Comparison of ENCODE assay signal across 9 mouse cellular contexts in the genomic region with DNA sequence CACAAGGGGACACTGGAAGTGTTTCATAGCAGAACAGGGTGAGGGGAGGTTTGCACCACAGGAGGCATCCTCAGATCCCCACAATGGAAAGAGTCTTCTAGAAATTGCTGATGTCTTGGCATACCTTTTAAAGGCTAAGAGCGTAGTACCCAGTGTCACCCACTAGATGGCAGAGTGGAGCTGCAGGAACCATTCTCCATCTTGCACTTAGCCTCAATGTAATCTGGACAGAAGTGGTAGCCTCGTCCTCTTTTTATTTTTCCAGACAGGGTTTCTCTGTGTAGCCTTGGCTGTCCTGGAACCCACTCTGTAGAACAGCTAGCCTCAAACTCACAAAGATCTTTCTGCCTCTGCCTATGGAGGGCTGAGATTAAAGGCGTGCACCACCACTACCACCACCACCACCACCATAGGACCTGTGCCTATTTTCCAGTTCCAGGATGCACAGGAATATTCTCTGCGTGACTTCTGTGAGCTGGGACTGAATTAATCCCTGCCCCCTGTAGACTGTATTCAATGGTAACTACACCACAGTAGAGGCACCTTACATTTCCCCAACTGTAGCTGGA.
A peak's percentile ranks its signal among the peaks of the same experiment; 100 is the strongest.
DNase-seq lines count a peak whose midpoint lies in the region; ATAC-seq and TF ChIP-seq lines count a peak whose summit lies in the region.
"Had no signal": no experiment of that assay in that cellular context is flagged by ENCODE, and none has a peak within 500 bp of the region (broad histone marks: within the 10 kb centered on the region; RNA-seq: fewer than 3 reads in every experiment).

No protein-coding gene starts in this region.

- H3K9ac ChIP-seq in intestine, embryonic 15.5 days: no peak overlapping the region
- H3K9ac ChIP-seq: limb, embryonic 15.5 days had no signal

- 50% methylated on average over 4 of the region's 4 CpGs for WGBS in intestine, embryonic 15.5 days
- WGBS in small intestine, adult 2 months: 41% methylated on average over 4 of the region's 4 CpGs

- ATAC-seq in intestine, embryonic 15.5 days: peak; percentile 49; the same call in 1 of the 2 replicates

- no peaks in the 10 kb centered on the region for H3K27me3 ChIP-seq in intestine, embryonic 15.5 days (replicated peaks)
- H3K27me3 ChIP-seq in small intestine, adult 2 months (ENCODE audit: control insufficient read depth, insufficient read depth, low read length): no peaks in the 10 kb centered on the region
- H3K27me3 ChIP-seq: limb, embryonic 15.5 days had no signal

- TF ChIP-seq CTCF in gastrocnemius, adult 2 months (IDR thresholded peaks at IDR 0.05): peak; percentile 94; the same call in 1 of the 2 replicates
- TF ChIP-seq CTCF in small intestine, adult 2 months (IDR thresholded peaks at IDR 0.05; ENCODE audit: extremely low read depth, insufficient read length, insufficient replicate concordance, low read depth, low read length): peak; percentile 49; the same call in 1 of the 2 replicates

- no peaks in the 10 kb centered on the region for H3K9me3 ChIP-seq in intestine, embryonic 15.5 days
- H3K9me3 ChIP-seq: limb, embryonic 15.5 days had no signal

- TF ChIP-seq POLR2A in small intestine, adult 2 months (IDR thresholded peaks at IDR 0.05; ENCODE audit: low read depth, low read length): no peak

- no peaks in the 10 kb centered on the region for H3K4me1 ChIP-seq in intestine, embryonic 15.5 days (replicated peaks)
- H3K4me1 ChIP-seq in small intestine, adult 2 months (ENCODE audit: control insufficient read depth, insufficient read depth, insufficient read length, low read length): no peaks in the 10 kb centered on the region
- H3K4me1 ChIP-seq: limb, embryonic 15.5 days had no signal

- no peak overlapping the region for H3K27ac ChIP-seq in gastrocnemius, adult 2 months
- H3K27ac ChIP-seq in intestine, embryonic 15.5 days: no peak overlapping the region
- H3K27ac ChIP-seq in small intestine, adult 2 months (ENCODE audit: insufficient read depth, low read depth, low read length): no peak overlapping the region
- H3K27ac ChIP-seq: limb, embryonic 15.5 days had no signal

- H3K36me3 ChIP-seq in intestine, embryonic 15.5 days: no peaks in the 10 kb centered on the region
- no peaks in the 10 kb centered on the region for H3K36me3 ChIP-seq in small intestine, adult 2 months (ENCODE audit: control insufficient read depth, insufficient read depth, low read length)
- H3K36me3 ChIP-seq: limb, embryonic 15.5 days had no signal

- DNase-seq in gastrocnemius, adult 2 months: peak; percentile 40
- DNase-seq in gastrocnemius, postnatal 25 days: no peak
- DNase-seq in 416B (ENCODE audit: low read depth) (peak; percentile 71), adipocyte (ENCODE audit: low spot score) (peak; percentile 80)
- DNase-seq in embryo, embryonic 9.5 days (ENCODE audit: extremely low spot score): peak; percentile 39
- peak; percentile 54 for DNase-seq in lung, postnatal 36 days

- intact Hi-C loops in gastrocnemius, adult 2 months (cut with DNase I): no loop called here

- no peak overlapping the region for H3K4me2 ChIP-seq in intestine, embryonic 15.5 days (replicated peaks)
- H3K4me2 ChIP-seq: limb, embryonic 15.5 days had no signal

- H3K4me3 ChIP-seq in gastrocnemius, adult 2 months: no peak overlapping the region
- H3K4me3 ChIP-seq in intestine, embryonic 15.5 days (replicated peaks): no peak overlapping the region
- no peak overlapping the region for H3K4me3 ChIP-seq in small intestine, adult 2 months (ENCODE audit: low read depth, low read length)
- H3K4me3 ChIP-seq: limb, embryonic 15.5 days had no signal
